Mouse (Mus musculus) cerebellum, adult 2 months (tissue): Measurements from ENCODE around the gene Osbp2.

ENCODE experiments used
- CTCF ChIP-seq: fragments of 200-500 bp; IDR thresholded peaks from 2 replicates; pipeline ENCODE4 v1.5.1; 2011; ENCODE audit warnings: low read depth, mild to moderate bottlenecking, control low read depth, low read length, moderate library complexity, borderline replicate concordance; ENCODE audit not compliant: insufficient read depth
- POLR2A ChIP-seq: fragments of 200-500 bp; IDR thresholded peaks from 2 replicates; pipeline ENCODE4 v1.6.1; 2011; ENCODE audit warnings: low read length, control low read depth, borderline replicate concordance; ENCODE audit not compliant: insufficient read depth

DNA sequence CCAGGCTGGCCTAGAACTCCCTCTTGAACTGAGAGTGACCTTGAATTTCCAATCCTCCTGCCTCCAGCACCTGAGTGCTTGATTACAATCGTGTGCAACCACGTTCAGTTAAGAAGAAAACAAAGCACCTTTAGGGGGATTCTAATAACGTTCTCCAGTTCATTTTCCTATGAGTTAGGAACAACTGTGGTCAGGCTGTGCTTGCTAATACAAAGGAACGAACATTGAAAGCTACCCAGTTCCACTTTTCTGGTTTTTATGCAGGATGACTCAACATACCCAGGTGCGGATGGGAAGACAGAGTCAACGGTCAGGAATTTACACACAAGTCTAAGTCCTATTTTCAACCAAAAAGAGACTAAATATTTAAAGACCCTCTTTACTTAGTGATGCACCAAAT lies 30.3 kb upstream of the Osbp2 start:
- TF ChIP-seq POLR2A (no peak), CTCF (no peak)
